Mouse (Mus musculus) forebrain, postnatal 0 days (tissue): ENCODE results near the gene Spag7. TPM values are rescaled to one million over a fixed set of nuclear protein-coding genes. Genes with fewer than 3 reads are reported as not detected.

Experiments
- ATAC-seq: fragments of 200-750 bp; cut with Nextera tagmentation; 2 replicates; pipeline ENCODE4 v1.8.0; 2017; ENCODE audit warnings: mild to moderate bottlenecking, moderate library complexity
- DNase-seq: peaks from one replicate; pipeline ENCODE4 v3.0.0-alpha.2; 2015
- H3K27ac ChIP-seq: fragments of 300-500 bp; sonication (generic); 2 replicates; pipeline ENCODE4 v1.5.1; 2014; ENCODE audit warnings: low read depth, mild to moderate bottlenecking, antibody characterized with exemption, low read length, moderate library complexity, mixed read lengths
- H3K27me3 ChIP-seq: fragments of 300-500 bp; sonication (generic); 2 replicates; pipeline ENCODE4 v1.6.1; 2014; ENCODE audit warnings: mild to moderate bottlenecking, low read length, mixed read lengths; ENCODE audit not compliant: insufficient read depth
- H3K36me3 ChIP-seq: fragments of 300-500 bp; sonication (generic); 2 replicates; pipeline ENCODE4 v1.6.1; 2014; ENCODE audit warnings: mild to moderate bottlenecking, moderate library complexity; ENCODE audit not compliant: insufficient read depth
- H3K4me1 ChIP-seq: fragments of 300-500 bp; sonication (generic); 2 replicates; pipeline ENCODE4 v1.6.1; 2014; ENCODE audit warnings: antibody characterized with exemption; ENCODE audit not compliant: insufficient read depth
- H3K4me2 ChIP-seq: fragments of 300-500 bp; sonication (generic); 2 replicates; pipeline ENCODE4 v1.6.1; 2014; ENCODE audit warnings: low read depth, mild to moderate bottlenecking, moderate library complexity
- H3K4me3 ChIP-seq: fragments of 300-500 bp; sonication (generic); 2 replicates; pipeline ENCODE4 v1.5.1; 2014; ENCODE audit warnings: low read depth, low read length, mixed read lengths
- H3K9ac ChIP-seq: fragments of 300-500 bp; sonication (generic); 2 replicates; pipeline ENCODE4 v1.6.1; 2014; ENCODE audit warnings: mild to moderate bottlenecking
- H3K9me3 ChIP-seq: fragments of 300-500 bp; sonication (generic); 2 replicates; pipeline ENCODE4 v1.6.1; 2016; ENCODE audit warnings: low read length
- CTCF ChIP-seq: sonication (generic); IDR thresholded peaks from 2 replicates; pipeline ENCODE4 v1.5.1; 2016; ENCODE audit warnings: antibody characterized with exemption, control low read depth, low read depth
- WGBS: fragments of 180-500 bp; shearing (Covaris S2); extraction: QIAGEN DNeasy Blood & Tissue Kit; methylation state at CpG from one replicate; pipeline ENCODE4 v1.1.7; 2014; 5-methylcytosine and 5-hydroxymethylcytosine counted together
- polyA plus RNA-seq: library from polyadenylated mRNA; unstranded; fragments of >200 nt; fragmentation: Nextera tagmentation; extraction: Ambion mirVana; gene quantifications from 2 replicates; pipeline ENCODE4 v1.2.1, GENCODE M21; 2015
- total RNA-seq: library from RNA; depleted of rRNA; stranded (reverse); fragments of >200 nt; gene quantifications from 2 replicates; pipeline ENCODE4 v1.2.3, GENCODE M21; 2014; rRNA removed

Spag7 gene
- total RNA-seq (49.2 and 57.1 TPM in 2 replicates), polyA plus RNA-seq (56.6 and 116 TPM in 2 replicates)

- WGBS: under 1% methylated on average over 44 of the region's 44 CpGs
- peak within 1 kb of the TSS; percentile 70 for H3K4me3 ChIP-seq
- peak within 1 kb of the TSS; percentile 97 for H3K27ac ChIP-seq
- peaks cover 27% of the 10 kb centered on the region for H3K36me3 ChIP-seq
- H3K9me3 ChIP-seq: no peaks in the 10 kb centered on the region
- H3K4me2 ChIP-seq: peak within 1 kb of the TSS; percentile 90
- peaks cover 9% of the 10 kb centered on the region; the same call in 1 of the 2 replicates for H3K4me1 ChIP-seq
- TF ChIP-seq CTCF: no peak
- peak; percentile 99 for DNase-seq
- peak; percentile 96 for ATAC-seq
- H3K27me3 ChIP-seq: no peaks in the 10 kb centered on the region
- peak within 1 kb of the TSS; percentile 80 for H3K9ac ChIP-seq
Measured at GRCm38 (mm10) chr11:70668771-70669505, at the start of gene Spag7. Gene Spag7, minus strand, starts transcription at chr11:70669416.

GRCm38 (mm10) chr11:70718481-70718880 is 49.3 kb upstream of the Spag7 start:
- H3K4me1 ChIP-seq: no peaks in the 10 kb centered on the region
- H3K27me3 ChIP-seq: no peaks in the 10 kb centered on the region
- WGBS: 84% methylated on average over 5 of the region's 5 CpGs
- no peak for DNase-seq
- no peak overlapping the region for H3K4me2 ChIP-seq
- H3K9me3 ChIP-seq: no peaks in the 10 kb centered on the region
- ATAC-seq: no peak
- no peak for TF ChIP-seq CTCF
- no peak overlapping the region for H3K4me3 ChIP-seq
- no peak overlapping the region for H3K9ac ChIP-seq
- H3K27ac ChIP-seq: no peak overlapping the region
- peaks cover 57% of the 10 kb centered on the region for H3K36me3 ChIP-seq

- peaks cover 64% of the 10 kb centered on the region for H3K36me3 ChIP-seq
- no peaks in the 10 kb centered on the region for H3K9me3 ChIP-seq
- no peaks in the 10 kb centered on the region for H3K27me3 ChIP-seq
- WGBS: 92% methylated on average over 6 of the region's 6 CpGs
- no peak overlapping the region for H3K27ac ChIP-seq
- no peak overlapping the region for H3K9ac ChIP-seq
- ATAC-seq (no peak), DNase-seq (no peak)
- H3K4me3 ChIP-seq: no peak overlapping the region
- H3K4me2 ChIP-seq: no peak overlapping the region
- no peak for TF ChIP-seq CTCF
- H3K4me1 ChIP-seq: no peaks in the 10 kb centered on the region
Measured at GRCm38 (mm10) chr11:70715832-70716231, 46.6 kb upstream of the Spag7 start.

GRCm38 (mm10) chr11:70713222-70713621 is 44.0 kb upstream of the Spag7 start:
- no peak for TF ChIP-seq CTCF
- peaks cover 60% of the 10 kb centered on the region for H3K36me3 ChIP-seq
- ATAC-seq (no peak), DNase-seq (no peak)
- no peaks in the 10 kb centered on the region for H3K9me3 ChIP-seq
- no peaks in the 10 kb centered on the region for H3K27me3 ChIP-seq
- WGBS: 86% methylated on average over 6 of the region's 6 CpGs
- H3K27ac ChIP-seq: no peak overlapping the region
- no peak overlapping the region for H3K4me2 ChIP-seq
- no peak overlapping the region for H3K4me3 ChIP-seq
- no peaks in the 10 kb centered on the region for H3K4me1 ChIP-seq
- no peak overlapping the region for H3K9ac ChIP-seq

- 95% methylated on average over 10 of the region's 10 CpGs for whole genome bisulfite sequencing
- Histone ChIP-seq H3K36me3 (peaks cover 67% of the 10 kb centered on the region), H3K9ac (no peak overlapping the region), H3K27ac (no peak overlapping the region), H3K4me3 (no peak overlapping the region), H3K4me2 (no peak overlapping the region), H3K4me1 (no peaks in the 10 kb centered on the region), H3K9me3 (no peaks in the 10 kb centered on the region), H3K27me3 (no peaks in the 10 kb centered on the region)
- ATAC-seq: no peak
- DNase-seq: no peak
- TF ChIP-seq CTCF: no peak
Measured at GRCm38 (mm10) chr11:70711026-70711425, 41.8 kb upstream of the Spag7 start.

- Histone ChIP-seq H3K9me3 (no peaks in the 10 kb centered on the region), H3K4me2 (no peak overlapping the region), H3K27ac (no peak overlapping the region), H3K9ac (no peak overlapping the region), H3K36me3 (peaks cover 68% of the 10 kb centered on the region), H3K27me3 (no peaks in the 10 kb centered on the region), H3K4me3 (no peak overlapping the region), H3K4me1 (peaks cover 5% of the 10 kb centered on the region; the same call in 1 of the 2 replicates)
- ATAC-seq: no peak
- WGBS: 93% methylated on average over 3 of the region's 3 CpGs
- TF ChIP-seq CTCF: no peak
- no peak for DNase-seq
Measured at GRCm38 (mm10) chr11:70706127-70706526, 36.9 kb upstream of the Spag7 start.

- TF ChIP-seq CTCF: no peak
- no peaks in the 10 kb centered on the region for H3K27me3 ChIP-seq
- WGBS: 75% methylated on average over 6 of the region's 6 CpGs
Measured at GRCm38 (mm10) chr11:70702781-70703180, 33.6 kb upstream of the Spag7 start.

More at GRCm38 (mm10) chr11:70702781-70703180, 33.6 kb upstream of the Spag7 start:
- Histone ChIP-seq H3K9me3 (no peaks in the 10 kb centered on the region), H3K9ac (no peak overlapping the region), H3K4me3 (no peak overlapping the region), H3K36me3 (peaks cover 49% of the 10 kb centered on the region), H3K27ac (no peak overlapping the region), H3K4me2 (no peak overlapping the region), H3K4me1 (peaks cover 8% of the 10 kb centered on the region; the same call in 1 of the 2 replicates)
- DNase-seq: no peak
- no peak for ATAC-seq
